Mouse (Mus musculus) ES-CJ7 (cell line): ENCODE measurements around the gene Tcf20.

Experiments used
- DNase-seq: peaks from one replicate; pipeline ENCODE4 v3.0.0; 2011; ENCODE audit warnings: low read depth, low spot score

Gene Tcf20

DNA sequence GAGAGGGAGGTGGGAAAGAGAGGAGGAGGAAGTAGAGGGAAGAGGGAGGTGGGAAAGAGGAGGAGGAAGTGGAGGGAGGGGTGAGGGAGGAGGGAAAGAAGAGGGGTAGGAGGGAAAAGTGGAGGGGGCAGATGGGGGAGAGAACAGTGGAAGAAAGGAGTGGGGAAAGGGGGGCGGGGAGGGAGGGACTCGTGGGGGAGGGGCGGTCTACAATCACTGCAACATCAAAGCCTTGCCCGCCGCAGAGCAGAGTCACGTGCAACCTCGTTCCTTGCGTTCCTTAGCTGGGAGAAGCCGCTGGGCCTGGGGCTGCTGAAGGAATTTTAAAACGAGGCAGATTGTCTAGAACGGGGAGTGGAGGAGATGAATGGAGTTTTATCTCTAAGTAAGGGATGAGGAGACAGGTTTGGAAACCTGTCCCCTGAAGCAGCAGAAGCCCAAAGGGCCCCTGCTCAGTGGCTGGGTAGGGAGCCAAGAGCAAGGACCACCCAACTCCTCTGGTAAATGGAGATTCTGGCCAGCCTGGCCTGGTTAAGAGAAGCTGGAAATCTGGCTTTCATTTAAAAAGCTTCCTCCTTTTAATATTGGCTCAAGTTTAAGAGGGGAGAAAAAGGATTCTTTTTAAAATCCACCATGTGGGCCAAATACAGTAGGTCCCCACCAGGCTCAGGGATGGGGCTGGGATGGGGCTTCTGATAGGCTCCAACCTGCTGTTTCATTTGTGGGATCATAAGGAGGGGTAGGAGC, 62.8 kb downstream of the Tcf20 start:
- DNase-seq, result peak; percentile 84

- no peak for DNase-seq
These were observed 64.1 kb downstream of the Tcf20 start for GRCm38 (mm10) chr15:82923531-82923930.

DNA sequence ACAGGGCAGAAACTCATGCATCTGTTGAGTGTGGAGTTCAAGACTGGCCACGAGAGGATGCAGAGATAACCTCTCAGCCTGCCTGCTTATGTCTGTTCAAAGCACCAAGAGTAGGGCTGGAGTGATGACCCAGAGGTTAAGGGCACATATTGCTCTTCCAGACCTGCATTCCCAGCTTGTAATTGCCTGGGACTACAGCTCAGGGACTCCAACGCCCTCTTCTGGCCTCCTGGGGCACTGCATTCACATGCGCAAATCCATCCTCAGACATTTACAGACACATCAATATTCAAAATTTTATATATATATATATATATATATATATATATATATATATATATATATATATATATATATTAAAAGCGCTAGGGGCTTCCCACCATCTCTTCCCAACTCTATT, 64.9 kb downstream of the Tcf20 start:
- peak; percentile 34 for DNase-seq

DNA sequence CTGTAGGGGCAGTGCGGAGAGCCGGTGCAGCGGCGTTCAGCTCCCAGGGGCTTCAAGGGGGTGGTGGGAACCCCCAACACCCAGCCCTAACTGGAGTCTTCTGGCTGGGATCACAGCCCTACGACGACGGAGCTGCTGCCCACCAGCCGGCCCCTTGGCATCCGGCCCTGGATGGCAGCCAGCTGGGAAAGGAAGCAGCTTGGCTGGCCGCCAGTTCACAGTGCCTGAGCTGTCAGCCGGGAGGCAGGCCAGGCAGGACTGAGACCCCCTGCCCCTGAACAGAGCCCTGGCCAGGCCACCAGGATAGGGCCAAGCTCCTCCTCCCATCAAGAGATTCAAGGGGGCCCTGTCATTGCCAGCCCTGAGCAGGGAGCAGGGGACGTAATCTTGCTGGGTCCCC, 65.6 kb downstream of the Tcf20 start:
- no peak for DNase-seq

DNA sequence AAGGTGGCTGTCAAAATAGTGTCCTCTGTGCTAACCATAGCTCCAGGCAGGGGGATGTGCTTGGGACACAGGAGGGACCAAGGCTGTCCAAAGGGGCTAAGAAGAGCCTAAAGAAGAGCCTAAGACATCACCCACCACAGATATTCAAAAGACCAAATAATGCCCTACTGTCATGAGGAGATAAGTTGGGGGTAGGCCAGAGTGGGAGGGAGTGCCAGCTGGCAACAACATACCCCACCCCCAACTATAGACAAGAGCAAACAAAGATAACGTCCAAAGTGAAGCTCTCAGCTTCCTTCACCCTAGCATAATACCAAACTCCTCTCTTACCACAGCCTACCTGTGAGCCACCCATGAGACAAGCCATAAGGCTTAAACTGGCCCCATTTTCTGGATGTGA, 66.1 kb downstream of the Tcf20 start:
- no peak for DNase-seq

DNA sequence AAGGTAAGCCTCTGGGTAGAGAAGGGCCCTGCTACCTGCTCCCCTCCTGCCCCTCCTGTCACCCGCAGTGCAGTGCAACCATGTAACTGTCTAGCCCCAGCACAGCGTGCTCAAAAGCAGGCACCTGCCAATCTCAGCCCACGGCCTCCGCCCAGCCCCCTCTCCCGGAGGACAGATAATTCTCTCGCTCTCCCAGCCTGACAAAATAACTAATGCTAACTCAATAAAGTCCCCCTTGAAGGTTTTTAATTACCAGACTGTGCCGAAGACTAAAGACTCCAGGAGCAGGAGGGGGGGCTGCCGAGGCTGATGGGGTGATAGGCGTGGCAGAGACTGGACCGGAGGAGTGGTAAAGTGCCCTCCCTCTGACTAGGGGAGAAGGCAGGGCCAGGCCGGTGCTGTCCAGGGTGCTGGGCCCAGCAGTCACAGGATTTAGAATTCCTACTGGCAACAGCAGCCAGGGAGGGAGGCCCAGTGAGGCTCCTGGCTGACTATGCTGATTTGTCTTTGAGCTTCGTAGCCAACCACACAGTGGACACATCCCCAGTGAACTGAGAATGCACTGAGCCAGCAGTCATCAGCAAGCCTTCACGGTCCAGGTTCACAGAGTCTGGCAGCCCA, 66.7 kb downstream of the Tcf20 start:
- peak; percentile 62 for DNase-seq

DNA sequence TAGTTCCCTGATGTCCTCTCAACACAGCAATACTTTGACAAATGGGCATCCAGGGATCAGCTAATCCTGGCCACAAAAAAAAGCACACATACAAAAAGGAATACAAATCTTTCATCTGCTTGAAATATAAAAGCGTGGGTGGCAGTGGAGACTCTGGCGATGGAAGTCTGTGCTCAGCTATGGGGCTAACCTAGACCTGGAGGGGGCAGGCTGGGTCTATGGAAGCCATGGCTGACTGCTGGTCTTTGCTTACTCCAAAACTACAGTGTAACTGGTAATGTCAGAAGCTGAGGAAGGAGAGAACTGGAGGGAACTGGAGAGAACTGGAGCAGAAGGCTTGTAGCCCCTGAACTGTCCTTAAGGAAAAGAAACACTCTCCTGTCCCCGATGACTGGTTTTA, 69.7 kb downstream of the Tcf20 start:
- DNase-seq, result no peak

DNA sequence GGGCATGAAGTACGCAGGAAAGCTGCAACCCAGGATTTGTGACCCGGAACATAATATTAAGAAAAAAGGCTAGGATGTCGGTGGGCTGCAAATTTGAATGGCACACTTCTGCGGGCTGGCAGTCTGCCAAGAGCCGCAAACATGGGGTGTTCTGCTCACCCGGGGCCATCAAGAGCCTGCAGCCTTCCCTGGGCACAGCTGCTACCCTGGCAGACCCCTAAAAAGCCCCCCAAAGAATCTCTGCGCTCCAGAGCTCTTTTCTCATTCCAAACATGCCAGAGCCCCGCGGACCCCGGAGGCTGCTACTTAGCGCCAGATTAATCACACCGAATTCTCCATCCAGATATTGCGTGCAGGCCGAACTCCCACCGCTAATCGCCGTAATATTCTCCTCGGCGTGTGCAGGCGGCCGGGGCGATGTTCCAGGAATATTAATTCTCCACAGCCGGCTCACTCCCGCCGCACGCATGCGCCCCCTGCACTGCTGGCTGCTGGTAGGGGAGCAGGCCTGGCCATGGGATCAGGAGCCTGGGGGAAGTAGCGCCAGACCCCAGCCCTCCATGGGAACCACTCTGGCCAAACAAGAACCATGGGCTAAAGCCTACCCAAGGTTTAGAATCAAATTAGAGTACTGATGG, 70.3 kb downstream of the Tcf20 start:
- DNase-seq, result no peak

GRCm38 (mm10) chr15:82914455-82914854, 73.2 kb downstream of the Tcf20 start:
- DNase-seq, result no peak

DNA sequence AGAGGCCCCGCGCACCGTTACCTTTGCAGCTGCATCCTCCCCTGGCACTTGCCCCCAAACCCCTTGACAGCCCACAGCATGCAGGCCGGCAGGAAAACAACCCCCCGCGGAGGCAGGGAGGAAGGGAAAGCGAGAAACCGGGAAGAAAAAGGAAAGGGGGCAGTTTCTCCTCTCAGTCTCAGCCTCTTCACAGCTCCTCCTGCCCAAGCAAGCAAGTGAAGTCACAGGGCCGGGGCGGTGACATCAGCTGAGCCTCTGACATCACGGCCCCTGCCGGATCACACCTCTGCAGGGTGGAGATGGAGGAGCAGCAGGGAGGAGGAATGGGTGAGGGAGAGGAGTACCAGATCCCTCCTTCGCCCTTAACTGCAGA, 75.7 kb downstream of the Tcf20 start:
- DNase-seq, result no peak

DNA sequence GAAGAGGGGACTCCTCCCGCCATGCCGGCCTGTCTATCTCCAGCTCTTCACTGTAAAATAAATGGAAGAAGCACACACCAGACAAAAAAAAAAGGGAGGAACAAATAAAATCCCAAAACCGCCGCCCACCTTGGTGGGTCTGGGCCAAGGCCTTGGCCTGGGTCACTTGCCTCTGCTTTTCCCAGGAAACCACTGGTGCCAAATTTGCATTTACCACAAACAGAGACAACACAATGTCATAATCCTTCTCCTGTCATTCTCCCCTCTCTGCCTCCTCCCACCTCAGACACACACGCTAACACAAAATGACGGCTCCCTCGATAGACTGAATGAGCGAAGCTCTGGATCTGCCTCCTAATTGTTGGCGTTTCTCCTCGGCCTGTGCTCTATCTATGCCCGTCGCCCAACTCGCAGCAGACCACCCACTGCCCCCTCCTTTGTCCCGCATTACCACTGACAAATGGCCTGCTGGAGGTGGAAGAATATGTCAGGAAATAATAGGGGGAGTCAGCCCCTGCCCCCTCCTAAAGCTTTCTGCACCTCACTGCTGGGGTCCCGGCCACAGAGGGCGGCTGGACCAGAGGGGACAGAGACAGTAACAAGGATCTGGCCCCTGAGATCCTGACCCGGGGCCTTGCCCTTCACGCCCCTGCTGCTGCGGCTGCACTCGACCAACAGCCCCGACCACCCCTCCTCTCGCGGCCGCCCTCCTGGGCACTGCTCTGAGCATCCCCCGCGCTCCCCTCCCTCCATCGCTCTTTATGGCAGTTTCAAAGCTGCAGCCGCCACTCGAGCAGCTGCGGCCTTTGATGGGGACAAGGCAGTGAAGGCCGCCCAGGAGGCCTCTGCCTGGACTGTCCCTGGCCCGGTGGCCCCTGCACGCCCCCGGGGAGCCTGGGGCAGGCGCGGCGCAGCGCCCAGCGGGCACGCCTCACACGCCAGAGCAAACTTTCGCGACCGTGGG, 76.4 kb downstream of the Tcf20 start:
- DNase-seq, result no peak

- DNase-seq, result no peak
These were observed 77.1 kb downstream of the Tcf20 start for GRCm38 (mm10) chr15:82910596-82910995.

GRCm38 (mm10) chr15:82909791-82910190, 77.9 kb downstream of the Tcf20 start:
- DNase-seq, result no peak

GRCm38 (mm10) chr15:82908521-82908920, 79.2 kb downstream of the Tcf20 start:
- no peak for DNase-seq

DNA sequence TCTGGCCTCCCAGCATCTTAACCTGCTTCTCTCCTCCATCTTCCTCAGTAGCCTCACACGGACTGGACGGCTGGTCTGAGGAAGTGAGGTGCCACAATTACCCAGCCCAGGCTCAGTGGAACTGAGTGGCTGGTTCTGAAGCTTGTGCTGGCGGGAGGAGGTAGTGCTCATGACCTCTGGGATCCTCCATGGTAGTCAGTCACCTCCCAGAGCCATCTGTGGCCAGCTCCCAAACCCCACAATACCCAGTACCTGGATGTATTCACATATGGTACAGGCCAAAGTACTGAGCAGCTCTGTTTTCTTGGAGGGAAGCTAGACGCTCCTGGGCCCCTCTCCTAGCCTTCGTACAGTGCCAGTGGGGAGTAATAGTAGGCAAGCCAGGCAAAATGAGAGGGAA, 80.4 kb downstream of the Tcf20 start:
- DNase-seq, result no peak

GRCm38 (mm10) chr15:82906574-82907061, 81.1 kb downstream of the Tcf20 start:
- DNase-seq, result no peak

DNA sequence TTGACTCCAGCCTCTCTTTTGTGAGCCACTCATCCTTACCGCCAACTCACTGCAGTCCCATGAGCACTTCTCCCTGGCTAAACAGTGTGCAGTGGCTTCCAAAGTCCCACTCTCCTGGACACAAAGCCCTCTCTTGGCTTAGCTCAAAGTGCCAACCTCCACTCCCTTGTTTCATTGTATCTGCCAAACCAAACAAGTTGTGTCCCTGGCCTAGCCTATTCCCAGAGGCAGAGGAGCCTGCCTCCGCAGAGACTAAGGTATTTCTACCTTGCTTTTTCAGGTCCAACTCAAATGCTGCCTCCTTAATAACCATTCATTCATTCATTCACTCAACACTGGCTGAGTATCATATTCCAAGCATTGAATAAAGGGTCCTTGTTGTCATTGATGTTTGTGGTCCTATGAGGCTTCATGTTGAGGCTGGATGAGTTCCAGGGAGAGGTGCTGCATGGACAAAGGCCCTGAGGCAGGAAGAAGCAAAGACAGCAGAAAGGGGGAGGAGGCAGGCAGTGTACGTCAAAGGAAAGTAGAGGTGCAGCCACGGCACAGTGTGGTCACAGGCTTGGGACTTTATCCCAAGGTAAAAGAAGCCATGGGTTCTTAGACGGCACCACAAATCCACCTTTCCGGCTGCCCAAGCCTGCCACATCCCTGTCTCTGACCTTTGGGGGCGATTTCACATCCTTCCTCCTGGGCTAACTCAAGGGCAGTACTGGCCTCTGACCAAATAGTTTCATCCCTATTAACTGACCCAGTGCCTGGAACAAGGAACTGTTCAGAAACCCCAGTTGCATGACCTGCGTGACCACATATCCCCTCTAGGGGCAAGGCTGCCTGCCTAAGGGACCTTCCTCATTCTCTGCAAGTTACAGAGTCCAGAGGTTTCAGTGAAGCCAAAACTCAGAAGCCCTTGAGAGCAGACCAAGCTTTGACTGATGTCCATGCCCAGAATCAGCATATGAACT, 82.0 kb downstream of the Tcf20 start:
- DNase-seq, result no peak

- DNase-seq, result no peak
These were observed 83.1 kb downstream of the Tcf20 start for GRCm38 (mm10) chr15:82904526-82904925.

GRCm38 (mm10) chr15:82902521-82902920, 85.2 kb downstream of the Tcf20 start:
- no peak for DNase-seq

DNA sequence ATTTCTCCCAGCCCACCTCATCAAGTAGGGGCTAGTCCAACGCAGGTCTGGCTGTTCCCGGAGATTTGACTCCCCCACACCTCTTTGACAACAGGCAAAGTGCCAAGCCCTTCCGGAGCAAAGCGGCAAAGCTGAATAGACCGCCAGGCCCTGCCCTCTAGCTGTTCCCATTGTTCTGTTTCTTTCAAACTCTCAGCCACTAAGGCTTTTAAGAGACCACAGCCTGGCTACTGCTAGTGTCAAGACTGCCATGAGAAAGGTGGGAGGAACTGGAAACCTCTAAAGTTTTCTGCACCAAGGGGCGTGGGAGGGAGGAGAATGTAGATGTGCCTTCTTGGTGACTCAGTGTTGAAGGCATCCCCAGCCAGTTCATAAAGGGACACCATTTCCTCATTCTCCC, 86.4 kb downstream of the Tcf20 start:
- peak; percentile 92 for DNase-seq

- no peak for DNase-seq
These were observed 87.3 kb downstream of the Tcf20 start for GRCm38 (mm10) chr15:82900331-82900730.
